Mouse (Mus musculus) adrenal gland, adult (tissue): ENCODE results near the gene Gm3424.
"Not testable (repeated sequence)": the region's sequence is repeated elsewhere in the genome, so short reads cannot be mapped to it uniquely, and the experiment has no call there.

Experiments
- DNase-seq, 2 experiments: peaks; one replicate each; pipeline ENCODE4 v3.0.0; 2022 to 2023; ENCODE audit warnings: low spot score in 1 of 2; ENCODE audit not compliant: inconsistent age in 2 of 2

Gene Gm3424

GRCm38 (mm10) chr14:5830229-5830628, at the start of gene Gm3424:
TSS of gene Gm3424 (minus strand) at chr14:5830329.
- not testable (repeated sequence) for DNase-seq

DNA sequence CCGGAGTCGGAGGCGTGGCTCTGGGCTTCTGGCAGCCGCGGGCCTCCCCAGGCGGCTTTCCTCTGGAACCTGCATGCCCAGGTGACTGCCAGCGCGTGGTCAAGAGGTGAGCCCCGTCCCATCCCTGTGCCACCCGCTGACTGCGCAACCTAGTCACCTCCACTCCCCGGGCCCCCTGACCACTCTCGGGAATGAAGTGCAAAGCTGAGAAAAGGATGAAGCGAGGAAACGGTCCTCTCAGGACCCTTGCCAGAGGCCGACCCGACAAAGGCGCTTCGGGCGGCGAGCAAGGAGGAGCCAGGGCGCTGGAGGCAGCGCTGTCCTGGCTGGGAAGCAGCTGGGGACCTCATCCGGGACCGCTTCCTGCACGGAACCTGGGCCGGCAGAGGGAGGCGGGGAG, 49.7 kb upstream of the Gm3424 start:
- peak in 1 of 2 experiments; percentile 4 for DNase-seq

DNA sequence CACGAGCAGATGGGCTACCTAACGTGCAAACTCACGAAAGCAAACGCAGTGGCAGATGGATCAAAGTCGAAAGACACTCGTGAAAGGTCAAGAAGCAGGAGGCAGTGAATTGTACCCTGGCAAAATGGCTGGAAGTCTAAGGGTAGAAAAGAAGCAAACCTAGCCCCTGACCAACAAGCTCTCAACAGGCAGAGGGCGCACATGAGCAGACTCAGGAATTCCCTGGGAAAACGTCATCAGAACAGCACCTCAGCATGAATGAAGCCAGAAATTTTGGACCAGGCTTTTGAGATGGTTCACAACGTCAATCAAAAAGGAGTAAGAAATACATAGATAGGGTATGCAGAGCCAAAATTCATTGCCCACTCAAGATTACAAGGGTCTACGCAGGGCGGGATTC, 49.0 kb upstream of the Gm3424 start:
- peak in 1 of 2 experiments; percentile 31 for DNase-seq

DNA sequence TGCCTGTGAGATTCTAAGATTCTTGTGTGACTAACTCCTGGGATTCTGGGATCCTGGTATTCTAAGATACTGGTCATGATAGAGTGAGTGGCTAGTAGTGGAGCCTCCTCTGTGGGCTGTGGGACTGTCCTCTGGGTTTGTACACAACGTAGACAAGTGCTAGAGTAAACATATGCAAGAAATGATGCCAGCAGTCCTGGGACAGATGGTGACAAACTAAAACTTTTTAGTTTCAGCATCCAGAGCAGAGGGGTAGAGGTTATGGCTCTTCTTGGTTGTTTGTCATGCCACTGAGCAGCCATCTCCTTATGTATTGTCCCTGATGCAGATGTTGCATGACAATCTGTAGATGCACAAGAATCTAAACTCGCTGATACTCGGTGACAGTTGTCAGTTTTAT, 25.8 kb upstream of the Gm3424 start:
- DNase-seq: not testable (repeated sequence)

DNA sequence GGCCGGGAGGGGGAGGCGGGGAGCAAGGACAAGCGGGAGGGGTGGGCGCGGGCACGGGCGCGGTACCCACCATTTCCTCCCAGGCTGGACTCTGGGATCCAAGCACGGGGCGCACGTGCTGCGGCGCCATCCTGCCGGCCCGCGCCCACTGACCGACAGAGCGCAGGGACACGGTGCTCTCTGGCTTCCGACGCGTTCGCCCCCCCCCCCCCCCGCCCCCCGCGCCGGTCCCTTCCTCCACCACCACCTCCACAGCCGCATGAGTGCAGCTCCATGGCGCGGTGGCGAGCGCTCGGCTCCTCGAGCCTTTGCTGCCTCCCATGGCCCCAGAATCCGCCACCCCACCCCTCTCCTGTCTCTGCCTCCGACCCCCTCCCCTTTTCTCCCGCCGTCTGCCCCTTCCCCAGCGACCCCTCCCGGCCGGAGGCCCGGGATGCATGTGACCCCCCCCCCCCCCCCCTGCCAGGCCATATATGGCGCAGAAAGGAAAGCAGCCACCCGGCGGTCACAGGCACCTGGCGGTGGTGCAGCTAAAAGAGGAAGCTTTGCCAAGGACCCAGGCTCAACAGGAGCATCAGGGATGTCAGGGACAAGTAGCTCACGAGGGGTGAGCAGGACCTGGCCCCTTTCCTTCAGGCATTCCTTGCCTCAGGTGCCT, 17.3 kb downstream of the Gm3424 start:
- not testable (repeated sequence) for DNase-seq

- DNase-seq: not testable (repeated sequence)
These were observed 22.2 kb downstream of the Gm3424 start, which contains the start of gene Gm3383 for GRCm38 (mm10) chr14:5807882-5808281. TSS of gene Gm3383 (minus strand) at chr14:5807982.
